Comparison of ENCODE assay signal across 8 mouse cellular contexts in genomic region chr6:147043633-147044032, GRCm38 (mm10). TPM values are rescaled to one million over a fixed set of nuclear protein-coding genes. Genes with fewer than 3 reads are reported as not detected.
DNase-seq lines count a peak whose midpoint lies in the region; ATAC-seq lines count a peak whose summit lies in the region.

No protein-coding gene starts in this region.

- WGBS in kidney, embryonic 14.5 days, result 54% methylated on average over 7 of the region's 7 CpGs
- 62% methylated on average over 7 of the region's 7 CpGs for WGBS in neural tube, embryonic 13.5 days

- H3K36me3 ChIP-seq in kidney, embryonic 14.5 days (ENCODE audit: control insufficient read depth, insufficient read depth, low read length), result peaks cover 21% of the 10 kb centered on the region; the same call in 1 of the 2 replicates
- H3K36me3 ChIP-seq in neural tube, embryonic 13.5 days, result peaks cover 27% of the 10 kb centered on the region

- peak overlapping the region; percentile 65 for H3K4me2 ChIP-seq in kidney, embryonic 14.5 days (replicated peaks; ENCODE audit: low read depth, low read length)
- peak overlapping the region; percentile 77 for H3K4me2 ChIP-seq in neural tube, embryonic 13.5 days

- H3K4me3 ChIP-seq in kidney, embryonic 14.5 days (ENCODE audit: low read length), result peak overlapping the region; percentile 90
- H3K4me3 ChIP-seq in neural tube, embryonic 13.5 days, result peak overlapping the region; percentile 93

- H3K27me3 ChIP-seq in kidney, embryonic 14.5 days (ENCODE audit: control insufficient read depth, insufficient read depth, low read length), result no peaks in the 10 kb centered on the region
- H3K27me3 ChIP-seq in neural tube, embryonic 13.5 days, result peaks cover 10% of the 10 kb centered on the region

- H3K9me3 ChIP-seq in kidney, embryonic 14.5 days (ENCODE audit: control insufficient read depth, low read length), result no peaks in the 10 kb centered on the region
- H3K9me3 ChIP-seq in neural tube, embryonic 13.5 days, result no peaks in the 10 kb centered on the region

- H3K27ac ChIP-seq in kidney, embryonic 14.5 days (ENCODE audit: low read depth, low read length), result no peak overlapping the region
- no peak overlapping the region for H3K27ac ChIP-seq in neural tube, embryonic 13.5 days (replicated peaks)

- ATAC-seq in kidney, embryonic 14.5 days (ENCODE audit: low FRiP score, low TSS enrichment), result no peak
- ATAC-seq in neural tube, embryonic 13.5 days (ENCODE audit: low read depth), result no peak
- ATAC-seq in CD4-positive, CD25-positive, alpha-beta regulatory T cell, adult 4 months, result no peak

- H3K9ac ChIP-seq in kidney, embryonic 14.5 days (ENCODE audit: low read depth, low read length), result peak overlapping the region; percentile 93; the same call in 1 of the 2 replicates
- H3K9ac ChIP-seq in neural tube, embryonic 13.5 days, result peak overlapping the region; percentile 92

- no peak for DNase-seq in kidney, postnatal 36 days
- peak; percentile 17 for DNase-seq in c-Kit-positive CD71-positive TER-119-negative erythroid progenitor cells, embryonic 14.5 days (ENCODE audit: low read depth)
- DNase-seq in induced T-regulatory cell, adult 2 months (ENCODE audit: low read depth), result peak; percentile 14
- DNase-seq in layer of hippocampus, postnatal 14 days (ENCODE audit: low spot score in 2 of 2), result no peak
- DNase-seq in urinary bladder, postnatal 4 days (ENCODE audit: low spot score in 2 of 2), result no peak

- H3K4me1 ChIP-seq in kidney, embryonic 14.5 days (ENCODE audit: control insufficient read depth, insufficient read depth, low read length), result peaks cover 13% of the 10 kb centered on the region; the same call in 1 of the 2 replicates
- H3K4me1 ChIP-seq in neural tube, embryonic 13.5 days (replicated peaks), result peaks cover 28% of the 10 kb centered on the region

RNA-seq across cellular contexts. Expression of gene Mrps35, which starts 1.1 kb away (rescaled TPM):
- 135 and 153 TPM in 2 replicates for polyA plus RNA-seq in kidney, embryonic 14.5 days (2014; fragmentation: Nextera tagmentation; extraction: Ambion mirVana)
- polyA plus RNA-seq in neural tube, embryonic 13.5 days (2015; fragmentation: Nextera tagmentation; extraction: Ambion mirVana), result 73.2 and 80.5 TPM in 2 replicates
- 10 to 100 TPM; 35.9 to 42.5 TPM for total RNA-seq in layer of hippocampus, postnatal 14 days (2021)
- 10 to 100 TPM; 70.2 to 75.6 TPM for polyA plus RNA-seq in CD4-positive, CD25-positive, alpha-beta regulatory T cell, adult 4 months (2017; shearing (Covaris generic))

RNA-seq across cellular contexts. Expression of gene Rep15, which starts 11.2 kb away (rescaled TPM):
- polyA plus RNA-seq in kidney, embryonic 14.5 days (2014; fragmentation: Nextera tagmentation; extraction: Ambion mirVana), result 1.6 and 1.7 TPM in 2 replicates
- polyA plus RNA-seq in neural tube, embryonic 13.5 days (2015; fragmentation: Nextera tagmentation; extraction: Ambion mirVana), result 0.33 and 0.59 TPM in 2 replicates
- total RNA-seq in layer of hippocampus, postnatal 14 days (2021), result 1 to 10 TPM; 2.3 to 2.6 TPM
- under 1 TPM; 0.49 to 0.90 TPM for polyA plus RNA-seq in CD4-positive, CD25-positive, alpha-beta regulatory T cell, adult 4 months (2017; shearing (Covaris generic))

RNA-seq across cellular contexts. Expression of gene Mansc4, which starts 43.2 kb away (rescaled TPM):
- 4.7 and 6.1 TPM in 2 replicates for polyA plus RNA-seq in kidney, embryonic 14.5 days (2014; fragmentation: Nextera tagmentation; extraction: Ambion mirVana)
- polyA plus RNA-seq in neural tube, embryonic 13.5 days (2015; fragmentation: Nextera tagmentation; extraction: Ambion mirVana), result 0.26 and 0.40 TPM in 2 replicates
- total RNA-seq in layer of hippocampus, postnatal 14 days (2021), result 1 to 10 TPM in 1 of 2 experiments, under 1 TPM in 1; 0.45 to 1.1 TPM
- polyA plus RNA-seq in CD4-positive, CD25-positive, alpha-beta regulatory T cell, adult 4 months (2017; shearing (Covaris generic)), result 1 to 10 TPM; 1.4 to 1.6 TPM

RNA-seq across cellular contexts. Expression of gene Klhl42, which starts 47.5 kb away (rescaled TPM):
- polyA plus RNA-seq in kidney, embryonic 14.5 days (2014; fragmentation: Nextera tagmentation; extraction: Ambion mirVana), result 3.4 and 7.2 TPM in 2 replicates
- polyA plus RNA-seq in neural tube, embryonic 13.5 days (2015; fragmentation: Nextera tagmentation; extraction: Ambion mirVana), result 5.6 and 7.6 TPM in 2 replicates
- total RNA-seq in layer of hippocampus, postnatal 14 days (2021), result 10 to 100 TPM; 21.9 to 23.8 TPM
- polyA plus RNA-seq in CD4-positive, CD25-positive, alpha-beta regulatory T cell, adult 4 months (2017; shearing (Covaris generic)), result 1 to 10 TPM; 4.2 to 4.6 TPM

Comparison
In these comparisons a context has a peak if more than half of its experiments do, and no peak if none do; other contexts are left out.
1. DNase-seq: peak in c-Kit-positive CD71-positive TER-119-negative erythroid progenitor cells, embryonic 14.5 days (single experiment) and induced T-regulatory cell, adult 2 months (single experiment); none in kidney, postnatal 36 days (0 of 2), layer of hippocampus, postnatal 14 days (0 of 2) and urinary bladder, postnatal 4 days (0 of 2).